Mouse (Mus musculus) midbrain, embryonic 13.5 days (tissue): ENCODE measurements around the gene Olfr521. TPM values are rescaled to one million over a fixed set of nuclear protein-coding genes. Genes with fewer than 3 reads are reported as not detected.
"Not testable (repeated sequence)": the region's sequence is repeated elsewhere in the genome, so short reads cannot be mapped to it uniquely, and the experiment has no call there.

Experiments
- ATAC-seq: fragments of 200-750 bp; cut with Nextera tagmentation; 2 replicates; pipeline ENCODE4 v1.8.0; 2017; ENCODE audit warnings: mild to moderate bottlenecking, moderate TSS enrichment, moderate library complexity
- H3K27ac ChIP-seq: fragments of 300-500 bp; sonication (generic); 2 replicates; pipeline ENCODE4 v1.5.1; 2015; ENCODE audit warnings: inconsistent platforms, mild to moderate bottlenecking, moderate library complexity
- H3K27me3 ChIP-seq: fragments of 300-500 bp; sonication (generic); 2 replicates; pipeline ENCODE4 v1.6.1; 2015; ENCODE audit warnings: mild to moderate bottlenecking, inconsistent platforms
- H3K36me3 ChIP-seq: fragments of 300-500 bp; sonication (generic); 2 replicates; pipeline ENCODE4 v1.6.1; 2015; ENCODE audit warnings: mild to moderate bottlenecking, inconsistent platforms
- H3K4me1 ChIP-seq: fragments of 300-500 bp; sonication (generic); replicated peaks from 2 replicates; pipeline ENCODE4 v1.6.1; 2015; ENCODE audit warnings: inconsistent platforms
- H3K4me2 ChIP-seq: fragments of 300-500 bp; sonication (generic); replicated peaks from 2 replicates; pipeline ENCODE4 v1.6.1; 2015; ENCODE audit warnings: moderate library complexity, mild to moderate bottlenecking, inconsistent platforms
- H3K4me3 ChIP-seq: fragments of 300-500 bp; sonication (generic); replicated peaks from 2 replicates; pipeline ENCODE4 v1.5.1; 2015; ENCODE audit warnings: mild to moderate bottlenecking, inconsistent platforms
- H3K9ac ChIP-seq: fragments of 300-500 bp; sonication (generic); replicated peaks from 2 replicates; pipeline ENCODE4 v1.6.1; 2015; ENCODE audit warnings: mild to moderate bottlenecking, inconsistent platforms
- H3K9me3 ChIP-seq: fragments of 300-500 bp; sonication (generic); 2 replicates; pipeline ENCODE4 v1.6.1; 2016; ENCODE audit warnings: mild to moderate bottlenecking, inconsistent platforms
- WGBS: fragments of 180-500 bp; shearing (Covaris S2); methylation state at CpG from one replicate; pipeline ENCODE4 v1.1.7; 2015; 5-methylcytosine and 5-hydroxymethylcytosine counted together
- polyA plus RNA-seq: library from polyadenylated mRNA; unstranded; fragments of >200 nt; fragmentation: Nextera tagmentation; extraction: Ambion mirVana; gene quantifications from 2 replicates; pipeline ENCODE4 v1.2.1, GENCODE M21; 2015

Olfr521 gene
- polyA plus RNA-seq = not detected in 2 replicates

- WGBS = 95% methylated on average over 2 of the region's 2 CpGs
These were observed at the start of gene Olfr521 for GRCm38 (mm10) chr7:99763207-99763606. Gene Olfr521 (plus strand): TSS chr7:99763507.

GRCm38 (mm10) chr7:99716536-99716935 lies 46.8 kb upstream of the Olfr521 start:
- 88% methylated on average over 2 of the region's 2 CpGs for WGBS
- no peak for ATAC-seq

More at GRCm38 (mm10) chr7:99763207-99763606, at the start of gene Olfr521:
- no peak within 1 kb of the TSS for H3K27ac ChIP-seq
- no peak within 1 kb of the TSS for H3K4me2 ChIP-seq
- H3K9me3 ChIP-seq = peaks cover 9% of the 10 kb centered on the region
- no peak within 1 kb of the TSS for H3K4me3 ChIP-seq
- H3K9ac ChIP-seq = no peak within 1 kb of the TSS
- H3K36me3 ChIP-seq = 0 out of 2 replicates have a peak, but pooled peaks cover 4% of the 10 kb centered on the region
- no peak for ATAC-seq
- H3K4me1 ChIP-seq = no peaks in the 10 kb centered on the region
- H3K27me3 ChIP-seq = no peaks in the 10 kb centered on the region

GRCm38 (mm10) chr7:99729973-99730372 lies 33.3 kb upstream of the Olfr521 start, which contains the start of gene Olfr520:
Gene Olfr520 (plus strand): TSS chr7:99730273.
- Histone ChIP-seq H3K27me3 (no peaks in the 10 kb centered on the region), H3K4me2 (no peak within 1 kb of the TSS), H3K4me3 (no peak within 1 kb of the TSS), H3K9me3 (peaks cover 7% of the 10 kb centered on the region; the same call in 1 of the 2 replicates), H3K36me3 (no peaks in the 10 kb centered on the region), H3K9ac (no peak within 1 kb of the TSS), H3K4me1 (no peaks in the 10 kb centered on the region), H3K27ac (no peak within 1 kb of the TSS)
- 90% methylated on average over 2 of the region's 2 CpGs for WGBS
- ATAC-seq = no peak

More at GRCm38 (mm10) chr7:99716536-99716935, 46.8 kb upstream of the Olfr521 start:
- H3K4me3 ChIP-seq = no peak overlapping the region
- H3K27me3 ChIP-seq = no peaks in the 10 kb centered on the region
- H3K36me3 ChIP-seq = no peaks in the 10 kb centered on the region
- H3K9me3 ChIP-seq = no peaks in the 10 kb centered on the region
- H3K9ac ChIP-seq = no peak overlapping the region
- no peak overlapping the region for H3K27ac ChIP-seq
- H3K4me1 ChIP-seq = no peaks in the 10 kb centered on the region
- H3K4me2 ChIP-seq = no peak overlapping the region

GRCm38 (mm10) chr7:99734612-99735011 lies 28.7 kb upstream of the Olfr521 start:
- H3K9ac ChIP-seq = no peak overlapping the region
- no peaks in the 10 kb centered on the region for H3K36me3 ChIP-seq
- H3K4me3 ChIP-seq = no peak overlapping the region
- H3K9me3 ChIP-seq = no peaks in the 10 kb centered on the region
- H3K27me3 ChIP-seq = no peaks in the 10 kb centered on the region
- peaks cover 6% of the 10 kb centered on the region; the same call in 1 of the 2 replicates for H3K4me1 ChIP-seq
- 97% methylated on average over 2 of the region's 2 CpGs for WGBS
- no peak overlapping the region for H3K27ac ChIP-seq
- H3K4me2 ChIP-seq = no peak overlapping the region
- no peak for ATAC-seq

- 91% methylated on average over 9 of the region's 9 CpGs for WGBS
- H3K27ac ChIP-seq, H3K4me1 ChIP-seq, H3K27me3 ChIP-seq, H3K4me3 ChIP-seq, ATAC-seq, H3K9me3 ChIP-seq, H3K9ac ChIP-seq, H3K36me3 ChIP-seq, H3K4me2 ChIP-seq: not testable (repeated sequence)
These were observed 27.8 kb upstream of the Olfr521 start for GRCm38 (mm10) chr7:99735491-99735890.

- Histone ChIP-seq H3K4me3 (no peak overlapping the region), H3K27ac (no peak overlapping the region), H3K4me2 (no peak overlapping the region), H3K9ac (no peak overlapping the region), H3K36me3 (no peaks in the 10 kb centered on the region), H3K9me3 (no peaks in the 10 kb centered on the region), H3K4me1 (peaks cover 6% of the 10 kb centered on the region; the same call in 1 of the 2 replicates), H3K27me3 (no peaks in the 10 kb centered on the region)
- ATAC-seq = no peak
- WGBS = 45% methylated on average over 9 of the region's 9 CpGs
These were observed 24.0 kb upstream of the Olfr521 start for GRCm38 (mm10) chr7:99739276-99739675.

- WGBS = 88% methylated on average over 5 of the region's 5 CpGs
- ATAC-seq = no peak
These were observed 18.1 kb downstream of the Olfr521 start for GRCm38 (mm10) chr7:99781385-99781784.

GRCm38 (mm10) chr7:99781916-99782315 lies 18.6 kb downstream of the Olfr521 start:
- Histone ChIP-seq H3K9me3 (no peaks in the 10 kb centered on the region), H3K4me3 (no peak overlapping the region), H3K27me3 (no peaks in the 10 kb centered on the region), H3K36me3 (no peaks in the 10 kb centered on the region), H3K9ac (no peak overlapping the region), H3K4me1 (peaks cover 2% of the 10 kb centered on the region), H3K4me2 (no peak overlapping the region), H3K27ac (no peak overlapping the region)
- no peak for ATAC-seq
- WGBS = 88% methylated on average over 2 of the region's 2 CpGs

More at GRCm38 (mm10) chr7:99781385-99781784, 18.1 kb downstream of the Olfr521 start:
- no peak overlapping the region for H3K9ac ChIP-seq
- H3K27me3 ChIP-seq = no peaks in the 10 kb centered on the region
- H3K4me1 ChIP-seq = no peaks in the 10 kb centered on the region
- no peak overlapping the region for H3K4me3 ChIP-seq
- no peaks in the 10 kb centered on the region for H3K36me3 ChIP-seq
- H3K27ac ChIP-seq = no peak overlapping the region
- no peaks in the 10 kb centered on the region for H3K9me3 ChIP-seq
- no peak overlapping the region for H3K4me2 ChIP-seq

- Histone ChIP-seq H3K36me3 (no peaks in the 10 kb centered on the region), H3K27me3 (no peaks in the 10 kb centered on the region), H3K27ac (no peak overlapping the region), H3K9me3 (no peaks in the 10 kb centered on the region), H3K4me1 (peaks cover 15% of the 10 kb centered on the region), H3K4me3 (no peak overlapping the region), H3K9ac (no peak overlapping the region), H3K4me2 (no peak overlapping the region)
- ATAC-seq = no peak
- 72% methylated on average over 7 of the region's 7 CpGs for WGBS
These were observed 20.1 kb downstream of the Olfr521 start for GRCm38 (mm10) chr7:99783421-99783820.

GRCm38 (mm10) chr7:99785553-99785952 lies 22.2 kb downstream of the Olfr521 start:
- Histone ChIP-seq H3K9ac (no peak overlapping the region), H3K27ac (no peak overlapping the region), H3K9me3 (no peaks in the 10 kb centered on the region), H3K4me2 (no peak overlapping the region), H3K27me3 (no peaks in the 10 kb centered on the region), H3K4me3 (no peak overlapping the region), H3K4me1 (peaks cover 15% of the 10 kb centered on the region), H3K36me3 (no peaks in the 10 kb centered on the region)
- ATAC-seq = no peak
- WGBS = 96% methylated on average over 3 of the region's 3 CpGs

- Histone ChIP-seq H3K9ac (no peak overlapping the region), H3K4me3 (no peak overlapping the region), H3K9me3 (no peaks in the 10 kb centered on the region), H3K27me3 (no peaks in the 10 kb centered on the region), H3K4me1 (peaks cover 15% of the 10 kb centered on the region), H3K4me2 (no peak overlapping the region), H3K36me3 (no peaks in the 10 kb centered on the region), H3K27ac (no peak overlapping the region)
- 63% methylated on average over 3 of the region's 3 CpGs for WGBS
- no peak for ATAC-seq
These were observed 23.5 kb downstream of the Olfr521 start for GRCm38 (mm10) chr7:99786774-99787173.

- WGBS = 47% methylated on average over 2 of the region's 2 CpGs
- Histone ChIP-seq H3K4me3 (no peak overlapping the region), H3K36me3 (no peaks in the 10 kb centered on the region), H3K9me3 (no peaks in the 10 kb centered on the region), H3K9ac (no peak overlapping the region), H3K4me2 (no peak overlapping the region), H3K27me3 (no peaks in the 10 kb centered on the region), H3K4me1 (peaks cover 15% of the 10 kb centered on the region), H3K27ac (no peak overlapping the region)
- no peak for ATAC-seq
These were observed 24.6 kb downstream of the Olfr521 start for GRCm38 (mm10) chr7:99787935-99788334.

- WGBS = 59% methylated on average over 5 of the region's 5 CpGs
- Histone ChIP-seq H3K27ac (no peak overlapping the region), H3K36me3 (no peaks in the 10 kb centered on the region), H3K9ac (no peak overlapping the region), H3K4me1 (peaks cover 15% of the 10 kb centered on the region), H3K9me3 (no peaks in the 10 kb centered on the region), H3K4me2 (no peak overlapping the region), H3K27me3 (no peaks in the 10 kb centered on the region), H3K4me3 (no peak overlapping the region)
- no peak for ATAC-seq
These were observed 25.3 kb downstream of the Olfr521 start for GRCm38 (mm10) chr7:99788563-99788962.
